Mouse (Mus musculus) small intestine, adult 2 months (tissue): ENCODE measurements at regions not wholly inside any gene's neighbourhood (a gene's known extent, or its start where the extent isn't known, plus 50 kb on each side); places are given as distances from the start of the nearest gene placed in this dataset.

Experiments
- H3K27ac ChIP-seq: fragments of 200-500 bp; 2 replicates; pipeline ENCODE4 v1.5.1; 2012; ENCODE audit warnings: low read depth, low read length, control low read depth, inconsistent platforms; ENCODE audit not compliant: insufficient read depth
- H3K27me3 ChIP-seq: fragments of 200-500 bp; 2 replicates; pipeline ENCODE4 v1.6.1; 2012; ENCODE audit warnings: mild to moderate bottlenecking, moderate library complexity, low read length, inconsistent platforms; ENCODE audit not compliant: control insufficient read depth, insufficient read depth
- H3K36me3 ChIP-seq: fragments of 200-500 bp; 2 replicates; pipeline ENCODE4 v1.6.1; 2012; ENCODE audit warnings: mild to moderate bottlenecking, low read length, control low read depth, inconsistent platforms; ENCODE audit not compliant: control insufficient read depth, insufficient read depth
- H3K4me1 ChIP-seq: fragments of 200-500 bp; 2 replicates; pipeline ENCODE4 v1.6.1; 2012; ENCODE audit warnings: low read length, inconsistent platforms, mixed read lengths; ENCODE audit not compliant: control insufficient read depth, insufficient read depth, insufficient read length
- H3K4me3 ChIP-seq: fragments of 200-500 bp; 2 replicates; pipeline ENCODE4 v1.5.1; 2012; ENCODE audit warnings: low read depth, mild to moderate bottlenecking, control low read depth, inconsistent platforms, low read length, moderate library complexity
- CTCF ChIP-seq: fragments of 200-500 bp; IDR thresholded peaks from 2 replicates; pipeline ENCODE4 v1.5.1; 2012; ENCODE audit warnings: low read depth, mild to moderate bottlenecking, control low read depth, inconsistent platforms, low read length, moderate library complexity, mixed read lengths; ENCODE audit not compliant: insufficient replicate concordance, insufficient read length; ENCODE audit errors: extremely low read depth
- POLR2A ChIP-seq: fragments of 200-500 bp; IDR thresholded peaks from 2 replicates; pipeline ENCODE4 v1.6.1; 2012; ENCODE audit warnings: low read depth, mild to moderate bottlenecking, control low read depth, inconsistent platforms, low read length, moderate library complexity
- WGBS: fragments of 180-500 bp; shearing (Covaris S2); methylation state at CpG from one replicate; pipeline ENCODE4 v1.1.7; 2018; 5-methylcytosine and 5-hydroxymethylcytosine counted together

GRCm38 (mm10) chr16:62433125-62433524 lies 353.5 kb downstream of the Nsun3 start:
- Histone ChIP-seq H3K4me1 (no peaks in the 10 kb centered on the region), H3K27ac (no peak overlapping the region), H3K27me3 (no peaks in the 10 kb centered on the region), H3K36me3 (no peaks in the 10 kb centered on the region), H3K4me3 (no peak overlapping the region)
- TF ChIP-seq POLR2A (no peak), CTCF (no peak)
- 81% methylated on average over 2 of the region's 2 CpGs for WGBS

DNA sequence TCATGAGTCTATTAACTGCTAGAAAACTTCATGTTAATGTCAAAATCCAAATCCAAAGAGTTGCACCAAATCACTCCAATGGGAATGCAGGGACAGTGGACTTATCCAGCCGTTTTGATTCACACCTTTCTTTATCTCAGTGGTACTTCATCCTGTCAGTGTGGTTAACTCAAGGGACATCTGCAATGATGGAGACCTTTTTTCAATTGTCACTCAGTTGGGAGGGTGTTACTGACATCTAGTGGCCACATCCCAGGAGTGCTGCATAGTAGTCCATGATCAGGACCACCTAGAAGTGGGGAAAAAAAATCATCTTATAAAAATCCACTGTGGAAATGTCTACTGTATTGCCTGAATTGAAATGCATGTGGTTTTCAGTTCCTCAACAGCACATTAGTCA lies 372.1 kb downstream of the Nsun3 start:
- 15% methylated on average over 1 of the region's 1 CpGs for WGBS
- no peaks in the 10 kb centered on the region for H3K36me3 ChIP-seq
- no peak for TF ChIP-seq CTCF
- no peak for TF ChIP-seq POLR2A
- H3K27ac ChIP-seq, result no peak overlapping the region
- H3K4me3 ChIP-seq, result no peak overlapping the region
- no peaks in the 10 kb centered on the region for H3K27me3 ChIP-seq
- no peaks in the 10 kb centered on the region for H3K4me1 ChIP-seq

DNA sequence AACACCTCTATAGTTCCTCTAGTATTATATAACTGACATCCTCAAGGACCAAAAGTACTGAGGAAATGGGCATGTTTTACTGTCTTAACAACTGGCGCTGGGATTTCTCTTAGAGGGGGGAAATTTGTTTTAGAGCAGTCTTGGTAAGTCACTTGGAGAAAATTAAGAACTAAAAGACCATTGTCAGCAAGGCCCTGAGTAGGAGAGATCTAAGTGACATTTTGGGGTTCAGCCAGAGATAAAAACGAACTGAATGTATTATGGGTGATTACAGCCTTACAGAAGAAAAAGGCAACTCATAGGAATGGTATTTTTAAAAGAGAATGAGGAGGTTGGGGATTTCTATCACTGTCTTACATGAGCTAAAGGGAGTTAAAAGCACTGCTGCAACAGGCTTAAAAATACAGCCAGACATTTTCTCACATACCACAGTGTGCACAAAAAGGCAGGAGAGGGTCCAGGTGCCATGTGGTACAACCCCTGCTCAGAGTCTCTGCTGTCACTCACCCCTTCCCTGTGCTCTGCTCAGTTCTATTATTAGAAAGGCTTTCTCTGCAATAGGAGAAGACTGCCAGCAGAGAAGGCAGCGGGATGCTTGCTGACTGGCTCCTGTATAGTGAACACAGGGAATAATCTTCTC lies 379.0 kb downstream of the Nsun3 start:
- Histone ChIP-seq H3K27ac (no peak overlapping the region), H3K4me1 (no peaks in the 10 kb centered on the region), H3K27me3 (no peaks in the 10 kb centered on the region), H3K36me3 (no peaks in the 10 kb centered on the region), H3K4me3 (no peak overlapping the region)
- 55% methylated on average over 3 of the region's 3 CpGs for WGBS
- TF ChIP-seq POLR2A (no peak), CTCF (no peak)

DNA sequence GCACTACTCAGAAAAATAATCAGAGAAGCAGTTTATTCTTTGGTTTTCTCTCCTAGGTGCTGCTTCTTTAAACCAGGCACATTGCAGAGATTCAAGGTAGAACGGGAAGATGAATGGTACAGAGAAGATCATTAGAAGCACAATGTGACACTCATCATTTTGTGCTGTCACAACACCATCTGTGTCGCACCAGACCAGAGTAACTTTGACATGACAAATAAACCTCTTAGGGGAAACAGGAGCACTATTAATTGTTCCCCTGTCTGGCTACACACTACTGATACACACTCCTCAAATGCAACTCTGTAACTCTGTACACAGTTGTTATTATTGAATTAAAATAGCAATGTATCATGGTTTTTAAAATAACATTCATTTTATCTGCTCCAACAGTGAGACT lies 380.2 kb downstream of the Nsun3 start:
- no peak overlapping the region for H3K27ac ChIP-seq
- TF ChIP-seq POLR2A (no peak), CTCF (no peak)
- H3K36me3 ChIP-seq, result no peaks in the 10 kb centered on the region
- H3K4me3 ChIP-seq, result no peak overlapping the region
- no peaks in the 10 kb centered on the region for H3K4me1 ChIP-seq
- WGBS, result 78% methylated on average over 2 of the region's 2 CpGs
- no peaks in the 10 kb centered on the region for H3K27me3 ChIP-seq

DNA sequence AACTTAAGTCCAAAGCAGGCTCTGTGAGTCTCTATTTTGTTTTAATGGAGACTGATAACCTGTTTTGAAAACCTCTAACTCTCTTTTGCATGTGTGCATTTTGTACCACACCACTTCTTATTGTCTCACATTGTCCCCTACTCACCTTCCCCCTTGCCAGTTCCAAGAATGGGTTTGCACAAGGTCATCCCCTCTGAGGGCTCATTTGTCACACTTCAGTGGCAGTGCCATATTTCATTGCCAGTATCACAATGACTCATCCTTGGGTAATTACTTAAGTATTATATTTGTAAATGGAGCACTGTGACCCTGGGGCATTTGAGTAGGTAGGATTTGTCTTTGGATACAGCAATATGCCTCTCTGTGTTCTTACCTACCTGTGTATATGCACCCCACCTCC lies 429.3 kb downstream of the Nsun3 start:
- Histone ChIP-seq H3K4me1 (no peaks in the 10 kb centered on the region), H3K4me3 (no peak overlapping the region)

GRCm38 (mm10) chr16:62356349-62356748 lies 430.3 kb downstream of the Nsun3 start:
- Histone ChIP-seq H3K36me3 (no peaks in the 10 kb centered on the region), H3K4me3 (no peak overlapping the region), H3K4me1 (no peaks in the 10 kb centered on the region), H3K27me3 (no peaks in the 10 kb centered on the region), H3K27ac (no peak overlapping the region)
- WGBS, result 71% methylated on average over 3 of the region's 3 CpGs
- no peak for TF ChIP-seq POLR2A
- TF ChIP-seq CTCF, result no peak

More for the DNA sequence above, 429.3 kb downstream of the Nsun3 start:
- no peak overlapping the region for H3K27ac ChIP-seq
- no peaks in the 10 kb centered on the region for H3K36me3 ChIP-seq
- H3K27me3 ChIP-seq, result no peaks in the 10 kb centered on the region
- TF ChIP-seq CTCF (no peak), POLR2A (no peak)

DNA sequence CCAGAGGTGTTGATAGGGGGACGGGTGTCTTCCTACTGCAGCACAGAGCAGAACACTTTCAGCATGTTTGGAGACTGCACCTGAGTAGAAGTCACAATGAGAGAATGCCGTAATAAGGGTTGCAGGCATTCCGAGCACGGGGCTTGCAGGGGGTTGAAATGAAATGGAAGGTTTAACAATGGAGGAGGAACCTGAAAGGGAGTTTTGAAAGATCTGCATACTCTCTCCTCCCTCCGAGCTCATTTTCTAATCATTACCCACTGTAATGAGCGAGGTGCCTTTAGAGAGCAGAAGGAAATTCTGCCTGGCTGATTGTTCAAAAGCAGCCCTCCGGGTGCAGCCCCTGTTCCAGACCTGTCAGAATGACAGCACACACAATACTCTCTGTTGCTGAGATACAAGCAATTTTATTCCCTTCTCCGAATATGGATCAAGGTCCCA lies 430.8 kb downstream of the Nsun3 start:
- Histone ChIP-seq H3K27ac (no peak overlapping the region), H3K4me1 (no peaks in the 10 kb centered on the region), H3K27me3 (no peaks in the 10 kb centered on the region), H3K36me3 (no peaks in the 10 kb centered on the region), H3K4me3 (no peak overlapping the region)
- no peak for TF ChIP-seq POLR2A
- no peak for TF ChIP-seq CTCF
- 56% methylated on average over 8 of the region's 8 CpGs for WGBS
